Mouse (Mus musculus) MEL (cell line): ENCODE data around the gene Spint2. TPM values are rescaled to one million over a fixed set of nuclear protein-coding genes. Genes with fewer than 3 reads are reported as not detected.

ENCODE experiments used
- DNase-seq: peaks from one replicate; pipeline ENCODE4 v3.0.0; 2011; ENCODE audit warnings: low read depth, low spot score
- H3K27ac ChIP-seq: 2 replicates; pipeline ENCODE4 v1.5.1; 2012; ENCODE audit warnings: low read depth, mild to moderate bottlenecking, control low read depth, low read length, moderate library complexity; ENCODE audit not compliant: control insufficient read depth
- H3K27me3 ChIP-seq, 2 experiments: fragments of 150-350 bp in 1 of 2; sonication (generic) in 1 of 2; 2 replicates each; pipeline ENCODE4 v1.6.1; 2012; ENCODE audit warnings: low read length in 2 of 2, mild to moderate bottlenecking in 2 of 2, improper control_type of control experiment in 1 of 2, moderate library complexity in 1 of 2; ENCODE audit not compliant: insufficient read depth in 2 of 2, control insufficient read depth in 1 of 2
- H3K36me3 ChIP-seq, 2 experiments: 2 replicates each; pipeline ENCODE4 v1.6.1; 2012 to 2014; ENCODE audit warnings: low read length in 2 of 2, improper control_type of control experiment in 1 of 2, inconsistent platforms in 1 of 2, mild to moderate bottlenecking in 1 of 2; ENCODE audit not compliant: insufficient read depth in 2 of 2, control insufficient read depth in 1 of 2
- H3K4me1 ChIP-seq, 2 experiments: fragments of 150-350 bp in 1 of 2; sonication (generic) in 1 of 2; 2 replicates each; pipeline ENCODE4 v1.6.1; 2012; ENCODE audit warnings: low read length in 2 of 2, improper control_type of control experiment in 1 of 2, mild to moderate bottlenecking in 1 of 2; ENCODE audit not compliant: insufficient read depth in 2 of 2, control insufficient read depth in 1 of 2
- H3K4me3 ChIP-seq, 2 experiments: fragments of 150-350 bp in 1 of 2; sonication (generic) in 1 of 2; 2 replicates each; pipeline ENCODE4 v1.5.1; 2012; ENCODE audit warnings: low read depth in 2 of 2, low read length in 2 of 2, mild to moderate bottlenecking in 2 of 2, moderate library complexity in 2 of 2, control low read depth in 1 of 2, improper control_type of control experiment in 1 of 2; ENCODE audit not compliant: control insufficient read depth in 1 of 2, insufficient read depth in 1 of 2
- H3K79me2 ChIP-seq: 2 replicates; pipeline ENCODE4 v1.6.1; 2012; ENCODE audit warnings: mild to moderate bottlenecking, low read length, moderate library complexity; ENCODE audit not compliant: control insufficient read depth, poor library complexity, insufficient read depth
- H3K9ac ChIP-seq: 2 replicates; pipeline ENCODE4 v1.6.1; 2012; ENCODE audit warnings: low read depth, mild to moderate bottlenecking, control low read depth, low read length, moderate library complexity; ENCODE audit not compliant: control insufficient read depth, poor library complexity, severe bottlenecking
- H3K9me3 ChIP-seq: fragments of 150-350 bp; sonication (generic); replicated peaks from 2 replicates; pipeline ENCODE4 v1.6.1; 2012; ENCODE audit warnings: mild to moderate bottlenecking, low read length, improper control_type of control experiment, moderate library complexity; ENCODE audit not compliant: insufficient read depth
- CHD1 ChIP-seq: IDR thresholded peaks from 2 replicates; pipeline ENCODE4 v1.6.1; 2012; ENCODE audit warnings: low read depth, mild to moderate bottlenecking, inconsistent platforms, low read length, improper control_type of control experiment
- E2F4 ChIP-seq: IDR thresholded peaks from 2 replicates; pipeline ENCODE4 v1.6.1; 2011; ENCODE audit warnings: low read depth, low read length, improper control_type of control experiment, borderline replicate concordance
- ELF1 ChIP-seq: IDR thresholded peaks from 2 replicates; pipeline ENCODE4 v1.6.1; 2014; ENCODE audit warnings: low read depth, mild to moderate bottlenecking, inconsistent platforms, low read length, improper control_type of control experiment, moderate library complexity
- EP300 ChIP-seq, 2 experiments: IDR thresholded peaks; 2 replicates each; pipeline ENCODE4 v1.6.1; 2011; ENCODE audit warnings: improper control_type of control experiment in 2 of 2, low read length in 2 of 2, low read depth in 1 of 2, mild to moderate bottlenecking in 1 of 2
- ETS1 ChIP-seq: IDR thresholded peaks from 2 replicates; pipeline ENCODE4 v1.6.1; 2012; ENCODE audit warnings: low read depth, mild to moderate bottlenecking, inconsistent platforms, low read length, improper control_type of control experiment, moderate library complexity
- GABPA ChIP-seq: IDR thresholded peaks from 2 replicates; pipeline ENCODE4 v1.6.1; 2012; ENCODE audit warnings: low read depth, mild to moderate bottlenecking, inconsistent platforms, low read length, improper control_type of control experiment, moderate library complexity
- HCFC1 ChIP-seq: IDR thresholded peaks from 2 replicates; pipeline ENCODE4 v1.6.1; 2012; ENCODE audit warnings: low read depth, mild to moderate bottlenecking, inconsistent platforms, low read length, improper control_type of control experiment, moderate library complexity
- JUND ChIP-seq: IDR thresholded peaks from 2 replicates; pipeline ENCODE4 v1.6.1; 2011; ENCODE audit warnings: low read depth, mild to moderate bottlenecking, improper control_type of control experiment, low read length
- MAFK ChIP-seq: IDR thresholded peaks from 2 replicates; pipeline ENCODE4 v1.6.1; 2011; ENCODE audit warnings: low read depth, mild to moderate bottlenecking, low read length, improper control_type of control experiment, borderline replicate concordance
- MAX ChIP-seq: IDR thresholded peaks from 2 replicates; pipeline ENCODE4 v1.6.1; 2011; ENCODE audit warnings: low read length, improper control_type of control experiment
- MEF2A ChIP-seq: IDR thresholded peaks from 2 replicates; pipeline ENCODE4 v1.6.1; 2014; ENCODE audit warnings: low read depth, mild to moderate bottlenecking, inconsistent platforms, low read length, improper control_type of control experiment; ENCODE audit not compliant: poor library complexity, insufficient replicate concordance, severe bottlenecking; ENCODE audit errors: extremely low read depth
- MYB ChIP-seq: IDR thresholded peaks from 2 replicates; pipeline ENCODE4 v1.6.1; 2011; ENCODE audit warnings: mild to moderate bottlenecking, low read depth, low read length, improper control_type of control experiment
- MYC ChIP-seq: IDR thresholded peaks from 2 replicates; pipeline ENCODE4 v1.6.1; 2011; ENCODE audit warnings: low read depth, mild to moderate bottlenecking, low read length, improper control_type of control experiment, moderate library complexity
- POLR2AphosphoS2 ChIP-seq: IDR thresholded peaks from 2 replicates; pipeline ENCODE4 v1.6.1; 2011; ENCODE audit warnings: low read length, improper control_type of control experiment
- POLR2AphosphoS5 ChIP-seq: IDR thresholded peaks from 2 replicates; pipeline ENCODE4 v1.6.1; 2012; ENCODE audit warnings: low read depth, borderline replicate concordance, mild to moderate bottlenecking, inconsistent platforms, low read length, moderate library complexity, mixed read lengths
- RAD21 ChIP-seq: IDR thresholded peaks from 2 replicates; pipeline ENCODE4 v1.6.1; 2011; ENCODE audit warnings: mild to moderate bottlenecking, low read depth, low read length, improper control_type of control experiment
- RCOR1 ChIP-seq: IDR thresholded peaks from 2 replicates; pipeline ENCODE4 v1.6.1; 2012; ENCODE audit warnings: low read depth, mild to moderate bottlenecking, inconsistent platforms, low read length, improper control_type of control experiment
- SIN3A ChIP-seq: IDR thresholded peaks from 2 replicates; pipeline ENCODE4 v1.6.1; 2012; ENCODE audit warnings: low read length, improper control_type of control experiment, inconsistent platforms
- SMC3 ChIP-seq: IDR thresholded peaks from 2 replicates; pipeline ENCODE4 v1.6.1; 2011; ENCODE audit warnings: low read depth, low read length, improper control_type of control experiment
- TAL1 ChIP-seq: IDR thresholded peaks from 2 replicates; pipeline ENCODE4 v1.6.1; 2012; ENCODE audit warnings: mild to moderate bottlenecking, inconsistent platforms, low read length, moderate library complexity, mixed read lengths
- TBP ChIP-seq: IDR thresholded peaks from 2 replicates; pipeline ENCODE4 v1.8.0; 2011; ENCODE audit warnings: low read depth, low read length, improper control_type of control experiment
- UBTF ChIP-seq: IDR thresholded peaks from 2 replicates; pipeline ENCODE4 v1.6.1; 2012; ENCODE audit warnings: low read depth, mild to moderate bottlenecking, inconsistent platforms, low read length, improper control_type of control experiment, moderate library complexity, borderline replicate concordance; ENCODE audit not compliant: insufficient read depth
- USF1 ChIP-seq: IDR thresholded peaks from 2 replicates; pipeline ENCODE4 v1.6.1; 2014; ENCODE audit warnings: low read depth, mild to moderate bottlenecking, inconsistent platforms, low read length, improper control_type of control experiment, moderate library complexity
- USF2 ChIP-seq, 2 experiments: IDR thresholded peaks; 2 replicates each; pipeline ENCODE4 v1.6.1; 2011 to 2012; ENCODE audit warnings: improper control_type of control experiment in 2 of 2, low read length in 2 of 2, borderline replicate concordance in 1 of 2, inconsistent platforms in 1 of 2, low read depth in 1 of 2, mild to moderate bottlenecking in 1 of 2; ENCODE audit not compliant: insufficient read depth in 1 of 2
- ZMIZ1 ChIP-seq: IDR thresholded peaks from 2 replicates; pipeline ENCODE4 v1.6.1; 2012; ENCODE audit warnings: low read depth, mild to moderate bottlenecking, inconsistent platforms, low read length, improper control_type of control experiment, moderate library complexity
- ZNF384 ChIP-seq: IDR thresholded peaks from 2 replicates; pipeline ENCODE4 v1.6.1; 2012; ENCODE audit warnings: low read depth, mild to moderate bottlenecking, inconsistent platforms, low read length, improper control_type of control experiment
- polyA plus RNA-seq, 2 experiments: library from polyadenylated mRNA; stranded (reverse) in 1 of 2; unstranded in 1 of 2; fragments of >175 nt in 1 of 2; fragments of >200 nt in 1 of 2; gene quantifications; 2 replicates each; pipeline versions ENCODE4 v1.2.1 to v1.2.4; 2012; ENCODE audit warnings: low replicate concordance in 2 of 2, low read depth in 1 of 2; ENCODE audit not compliant: insufficient read length in 2 of 2, insufficient read depth in 1 of 2, missing spikeins in 1 of 2
- total RNA-seq: library from RNA; depleted of rRNA; stranded (reverse); fragments of 300-350 nt; gene quantifications from 2 replicates; pipeline ENCODE4 v1.2.3, GENCODE M21; 2012

Spint2 gene
- total and polyA plus RNA-seq, 3 experiments = 78.1 to 131 TPM; not detected in 1

- DNase-seq = no peak
- Histone ChIP-seq H3K9me3 (no peaks in the 10 kb centered on the region), H3K79me2 (no peaks in the 10 kb centered on the region), H3K27me3 (no peaks in the 10 kb centered on the region), H3K27ac (no peak overlapping the region), H3K9ac (no peak overlapping the region), H3K4me3 (no peak overlapping the region), H3K36me3 (peaks cover 0 to 34% of the 10 kb centered on the region in 2 experiments; a peak in 2 of 4 replicates), H3K4me1 (peaks cover 28 to 42% of the 10 kb centered on the region in 2 experiments)
- no peak for TF ChIP-seq HCFC1
- no peak for TF ChIP-seq POLR2AphosphoS2
- no peak for TF ChIP-seq ZNF384
Observed at GRCm38 (mm10) chr7:29316137-29316734, 34.5 kb upstream of the Spint2 start.

- Histone ChIP-seq H3K27ac (no peak overlapping the region), H3K9ac (no peak overlapping the region), H3K36me3 (peaks cover 0 to 32% of the 10 kb centered on the region in 2 experiments; a peak in 2 of 4 replicates)
Observed at GRCm38 (mm10) chr7:29314844-29315628, 33.3 kb upstream of the Spint2 start.

GRCm38 (mm10) chr7:29313572-29314261, 32.0 kb upstream of the Spint2 start:
- H3K27ac ChIP-seq = no peak overlapping the region
- peaks cover 21 to 39% of the 10 kb centered on the region in 2 experiments for H3K4me1 ChIP-seq
- H3K9ac ChIP-seq = no peak overlapping the region
- no peaks in the 10 kb centered on the region for H3K27me3 ChIP-seq
- H3K36me3 ChIP-seq = peaks cover 0 to 32% of the 10 kb centered on the region in 2 experiments; a peak in 2 of 4 replicates
- H3K4me3 ChIP-seq = no peak overlapping the region
- H3K9me3 ChIP-seq = no peaks in the 10 kb centered on the region
- DNase-seq = peak; percentile 40
- no peaks in the 10 kb centered on the region; the same call in 1 of the 2 replicates for H3K79me2 ChIP-seq
- TF ChIP-seq ZNF384 (no peak), UBTF (no peak), MAX (no peak), RAD21 (no peak), MEF2A (no peak), GABPA (no peak), ETS1 (peak; percentile 60), POLR2AphosphoS5 (no peak), MYB (no peak), ELF1 (no peak), JUND (no peak), MAFK (no peak), ZMIZ1 (no peak)

More at GRCm38 (mm10) chr7:29314844-29315628, 33.3 kb upstream of the Spint2 start:
- Histone ChIP-seq H3K27me3 (no peaks in the 10 kb centered on the region), H3K4me3 (no peak overlapping the region), H3K4me1 (peaks cover 27 to 42% of the 10 kb centered on the region in 2 experiments), H3K9me3 (no peaks in the 10 kb centered on the region), H3K79me2 (no peaks in the 10 kb centered on the region)
- DNase-seq = no peak
- TF ChIP-seq SMC3 = no peak
- TF ChIP-seq TAL1 = no peak
- no peak for TF ChIP-seq MEF2A
- TF ChIP-seq USF1 = no peak
- no peak for TF ChIP-seq E2F4
- TF ChIP-seq SIN3A = no peak
- no peak for TF ChIP-seq POLR2AphosphoS2
- TF ChIP-seq POLR2AphosphoS5 = no peak
- no peak for TF ChIP-seq JUND
- no peak for TF ChIP-seq TBP
- TF ChIP-seq MYC = no peak
- no peak for TF ChIP-seq CHD1
- no peak for TF ChIP-seq ZNF384
- no peak for TF ChIP-seq USF2 (IDR thresholded peaks at IDR 0.05; ENCODE audit: borderline replicate concordance in 1 of 2, insufficient read depth in 1 of 2, low read depth in 1 of 2, low read length in 2 of 2)
- TF ChIP-seq RCOR1 = no peak
- TF ChIP-seq UBTF = no peak
- TF ChIP-seq EP300 (IDR thresholded peaks at IDR 0.05; ENCODE audit: low read depth in 1 of 2, low read length in 2 of 2) = no peak
